Mouse (Mus musculus) erythroblast, embryonic 14.5 days (primary cell): ENCODE measurements around the gene Gm43517. TPM values are rescaled to one million over a fixed set of nuclear protein-coding genes. Genes with fewer than 3 reads are reported as not detected.

Experiments used
- H3K27me3 ChIP-seq: 2 replicates; pipeline ENCODE4 v1.6.1; 2012; ENCODE audit warnings: inconsistent platforms; ENCODE audit not compliant: control insufficient read depth
- H3K36me3 ChIP-seq: 2 replicates; pipeline ENCODE4 v1.6.1; 2012; ENCODE audit warnings: mild to moderate bottlenecking, inconsistent platforms; ENCODE audit not compliant: control insufficient read depth
- H3K4me1 ChIP-seq: 2 replicates; pipeline ENCODE4 v1.6.1; 2012; ENCODE audit warnings: inconsistent platforms; ENCODE audit not compliant: control insufficient read depth
- H3K4me3 ChIP-seq: replicated peaks from 2 replicates; pipeline ENCODE3; 2012; ENCODE audit warnings: moderate library complexity, mild to moderate bottlenecking, inconsistent platforms
- H3K9me3 ChIP-seq: 2 replicates; pipeline ENCODE4 v1.6.1; 2012; ENCODE audit warnings: low read length, inconsistent platforms, mixed read lengths; ENCODE audit not compliant: control insufficient read depth
- GATA1 ChIP-seq: IDR thresholded peaks from 2 replicates; pipeline ENCODE4 v1.6.1; 2012; ENCODE audit warnings: low read length, inconsistent platforms, mixed read lengths
- TAL1 ChIP-seq: IDR thresholded peaks from 3 replicates; pipeline ENCODE4 v1.6.1; 2012; ENCODE audit warnings: low read length, inconsistent platforms, mixed read lengths
- polyA plus RNA-seq: library from polyadenylated mRNA; stranded (reverse); fragments of >175 nt; gene quantifications from 2 replicates; pipeline ENCODE4 v1.2.3, GENCODE M21; 2012

The Gm43517 gene
- polyA plus RNA-seq, 1 experiment, result not detected

GRCm38 (mm10) chr12:49383521-49384133, 1.3 kb upstream of the Gm43517 start:
- Histone ChIP-seq H3K27me3 (peaks cover 91% of the 10 kb centered on the region), H3K4me3 (no peak overlapping the region), H3K36me3 (no peaks in the 10 kb centered on the region), H3K9me3 (peaks cover 8% of the 10 kb centered on the region), H3K4me1 (no peaks in the 10 kb centered on the region)
- TF ChIP-seq GATA1 (no peak), TAL1 (no peak)

GRCm38 (mm10) chr12:49384295-49384875, 589 bp upstream of the Gm43517 start:
- H3K4me1 ChIP-seq, result no peaks in the 10 kb centered on the region
- TF ChIP-seq TAL1, result no peak
- no peak for TF ChIP-seq GATA1
- H3K9me3 ChIP-seq, result peaks cover 8% of the 10 kb centered on the region
- no peak overlapping the region for H3K4me3 ChIP-seq
- H3K27me3 ChIP-seq, result peaks cover 89% of the 10 kb centered on the region
- H3K36me3 ChIP-seq, result no peaks in the 10 kb centered on the region

- TF ChIP-seq GATA1, result no peak
- H3K36me3 ChIP-seq, result no peaks in the 10 kb centered on the region
- no peaks in the 10 kb centered on the region for H3K4me1 ChIP-seq
- no peak overlapping the region for H3K4me3 ChIP-seq
- peaks cover 88% of the 10 kb centered on the region for H3K27me3 ChIP-seq
- H3K9me3 ChIP-seq, result peaks cover 8% of the 10 kb centered on the region
Observed at GRCm38 (mm10) chr12:49385631-49385990, 637 bp downstream of the Gm43517 start.

GRCm38 (mm10) chr12:49386081-49386805, 1.3 kb downstream of the Gm43517 start:
- H3K27me3 ChIP-seq, result peaks cover 88% of the 10 kb centered on the region
- H3K4me1 ChIP-seq, result no peaks in the 10 kb centered on the region
- TF ChIP-seq GATA1 (no peak), TAL1 (no peak)
- no peak overlapping the region for H3K4me3 ChIP-seq
- no peaks in the 10 kb centered on the region for H3K36me3 ChIP-seq
- peaks cover 8% of the 10 kb centered on the region for H3K9me3 ChIP-seq

GRCm38 (mm10) chr12:49387856-49388598, 3.1 kb downstream of the Gm43517 start:
- Histone ChIP-seq H3K36me3 (no peaks in the 10 kb centered on the region), H3K9me3 (peaks cover 8% of the 10 kb centered on the region), H3K4me1 (no peaks in the 10 kb centered on the region), H3K27me3 (peaks cover 88% of the 10 kb centered on the region), H3K4me3 (no peak overlapping the region)
- TF ChIP-seq GATA1, result no peak
- no peak for TF ChIP-seq TAL1

GRCm38 (mm10) chr12:49389666-49390065, 4.7 kb downstream of the Gm43517 start:
- TF ChIP-seq TAL1 (no peak), GATA1 (no peak)
- H3K4me1 ChIP-seq, result no peaks in the 10 kb centered on the region
- peaks cover 86% of the 10 kb centered on the region for H3K27me3 ChIP-seq
- H3K36me3 ChIP-seq, result no peaks in the 10 kb centered on the region
- H3K4me3 ChIP-seq, result no peak overlapping the region
- H3K9me3 ChIP-seq, result peaks cover 8% of the 10 kb centered on the region

GRCm38 (mm10) chr12:49390257-49390656, 5.3 kb downstream of the Gm43517 start:
- Histone ChIP-seq H3K27me3 (peaks cover 86% of the 10 kb centered on the region), H3K4me1 (no peaks in the 10 kb centered on the region), H3K4me3 (no peak overlapping the region), H3K9me3 (peaks cover 4% of the 10 kb centered on the region), H3K36me3 (no peaks in the 10 kb centered on the region)
- TF ChIP-seq GATA1 (no peak), TAL1 (no peak)

GRCm38 (mm10) chr12:49390926-49391304, 5.9 kb downstream of the Gm43517 start:
- Histone ChIP-seq H3K27me3 (peaks cover 83% of the 10 kb centered on the region), H3K36me3 (no peaks in the 10 kb centered on the region), H3K4me3 (no peak overlapping the region), H3K4me1 (no peaks in the 10 kb centered on the region), H3K9me3 (no peaks in the 10 kb centered on the region)
- TF ChIP-seq TAL1 (no peak), GATA1 (no peak)
